Mouse (Mus musculus): ENCODE results near the gene Zfp609.
"Not testable (repeated sequence)": the region's sequence is repeated elsewhere in the genome, so short reads cannot be mapped to it uniquely, and the experiment has no call there.

Gene Zfp609

GRCm38 (mm10) chr9:65677119-65677462 is 150.3 kb downstream of the Zfp609 start:
- in situ Hi-C loops (cut with MboI, MseI): no loop called here

- in situ Hi-C loops (cut with MboI, MseI): no loop called here
Observed at GRCm38 (mm10) chr9:65676358-65677118, 150.8 kb downstream of the Zfp609 start.

- in situ Hi-C loops (cut with MboI, MseI): no loop called here
Observed at GRCm38 (mm10) chr9:65675461-65676357, 151.7 kb downstream of the Zfp609 start.

GRCm38 (mm10) chr9:65672996-65673395 is 154.4 kb downstream of the Zfp609 start:
- in situ Hi-C loops (cut with MboI, MseI): loop anchor here in 1 of 2 experiments (5.0 kb wide), 1 partner anchor 179 kb away; no protein-coding TSS in a partner anchor

GRCm38 (mm10) chr9:65671431-65671931 is 155.9 kb downstream of the Zfp609 start:
- in situ Hi-C loops (cut with MboI, MseI): loop anchor here in 1 of 2 experiments (5.0 kb wide), 1 partner anchor 181 kb away; no protein-coding TSS in a partner anchor

- in situ Hi-C loops (cut with MboI, MseI): no loop called here
Observed at GRCm38 (mm10) chr9:65667701-65668100, 159.7 kb downstream of the Zfp609 start, which contains the start of gene Oaz2. Gene Oaz2, plus strand, starts transcription at chr9:65668001.

- in situ Hi-C loops (cut with MboI, MseI): no loop called here
Observed at GRCm38 (mm10) chr9:65666042-65666441, 161.3 kb downstream of the Zfp609 start.

GRCm38 (mm10) chr9:65664163-65664562 is 163.2 kb downstream of the Zfp609 start:
- in situ Hi-C loops (cut with MboI, MseI): loop anchor here (5.0 kb wide), 2 partner anchors 57 to 62 kb away; no protein-coding TSS in a partner anchor

- in situ Hi-C loops (cut with MboI, MseI): loop anchor here (5.0 kb wide), 2 partner anchors 54 to 59 kb away; no protein-coding TSS in a partner anchor
Observed at GRCm38 (mm10) chr9:65661493-65661892, 165.9 kb downstream of the Zfp609 start.

GRCm38 (mm10) chr9:65661029-65661428 is 166.3 kb downstream of the Zfp609 start:
- in situ Hi-C loops (cut with MboI, MseI): loop anchor here (5.0 kb wide), 2 partner anchors 54 to 59 kb away; no protein-coding TSS in a partner anchor

GRCm38 (mm10) chr9:65657218-65657617 is 170.1 kb downstream of the Zfp609 start:
- in situ Hi-C loops (cut with MboI, MseI): no loop called here

- in situ Hi-C loops (cut with MboI, MseI): no loop called here
Observed at GRCm38 (mm10) chr9:65655540-65655939, 171.8 kb downstream of the Zfp609 start.

GRCm38 (mm10) chr9:65654700-65655237 is 172.6 kb downstream of the Zfp609 start:
- in situ Hi-C loops (cut with MboI, MseI): no loop called here

GRCm38 (mm10) chr9:65653741-65654140 is 173.6 kb downstream of the Zfp609 start:
- in situ Hi-C loops (cut with MboI, MseI): no loop called here

- in situ Hi-C loops (cut with MboI, MseI): not testable (repeated sequence)
Observed at GRCm38 (mm10) chr9:65651957-65652356, 175.4 kb downstream of the Zfp609 start.

- in situ Hi-C loops (cut with MboI, MseI): no loop called here
Observed at GRCm38 (mm10) chr9:65649997-65650396, 177.4 kb downstream of the Zfp609 start.

GRCm38 (mm10) chr9:65648730-65649129 is 178.6 kb downstream of the Zfp609 start:
- in situ Hi-C loops (cut with MboI, MseI): no loop called here

GRCm38 (mm10) chr9:65646782-65647181 is 180.6 kb downstream of the Zfp609 start:
- in situ Hi-C loops (cut with MboI, MseI): no loop called here

GRCm38 (mm10) chr9:65645984-65646383 is 181.4 kb downstream of the Zfp609 start:
- in situ Hi-C loops (cut with MboI, MseI): no loop called here

GRCm38 (mm10) chr9:65644960-65645359 is 182.4 kb downstream of the Zfp609 start:
- in situ Hi-C loops (cut with MboI, MseI): no loop called here

- in situ Hi-C loops (cut with MboI, MseI): no loop called here
Observed at GRCm38 (mm10) chr9:65642546-65642945, 184.8 kb downstream of the Zfp609 start.
